Mouse (Mus musculus): ENCODE data around the gene Greb1.

- TF ChIP-seq CTCF (IDR thresholded peaks at IDR 0.05; ENCODE audit: low read depth) (no peak), EP300 (optimal IDR thresholded peaks at IDR 0.05) (no peak)
Observed at GRCm38 (mm10) chr12:16630152-16630865, 170.4 kb downstream of the Greb1 start.

All from stomach, postnatal 0 days (tissue).